Mouse (Mus musculus) heart, postnatal 10 days (tissue): ENCODE results near the gene Mylk. TPM values are rescaled to one million over a fixed set of nuclear protein-coding genes. Genes with fewer than 3 reads are reported as not detected.

Source experiments
- DNase-seq, 2 experiments: peaks; one replicate each; pipeline ENCODE4 v3.0.0; 2021
- intact Hi-C: fragments of 180-260 bp; cut with DNase I; formaldehyde crosslinking; loops from one replicate; pipeline ENCODE4 v1.15.1; 2025
- total RNA-seq, 2 experiments: library from RNA; stranded (reverse); gene quantifications; 2 replicates each; pipeline ENCODE4 v1.2.3; 2021

Mylk gene
- total RNA-seq, 2 experiments from 2014 or later = 38.2 to 41.8 TPM

DNA sequence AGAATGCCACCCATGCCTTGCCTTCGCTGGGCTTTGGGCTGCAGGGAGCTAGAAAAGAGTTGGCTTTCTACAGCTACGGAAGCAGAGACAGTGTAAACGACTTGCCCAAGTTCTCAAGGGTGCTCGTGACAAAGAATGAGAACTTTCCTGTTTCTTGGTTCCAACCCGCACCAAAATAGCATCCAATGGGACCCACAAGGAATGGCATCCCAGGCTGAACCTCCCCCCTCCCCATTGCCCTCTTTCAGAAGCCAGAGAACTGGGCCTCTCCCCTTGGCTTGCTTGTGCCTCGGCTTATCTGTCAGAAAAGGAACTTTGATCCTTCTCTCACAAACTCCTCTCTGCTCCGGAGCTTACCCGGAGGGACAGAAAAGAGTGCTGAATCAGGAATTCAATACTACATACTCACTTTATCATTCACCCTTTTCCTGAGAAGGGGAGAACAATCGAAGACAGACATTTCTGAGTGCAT is 191.4 kb downstream of the Mylk start:
- DNase-seq = no peak
- intact Hi-C loops = no loop called here

DNA sequence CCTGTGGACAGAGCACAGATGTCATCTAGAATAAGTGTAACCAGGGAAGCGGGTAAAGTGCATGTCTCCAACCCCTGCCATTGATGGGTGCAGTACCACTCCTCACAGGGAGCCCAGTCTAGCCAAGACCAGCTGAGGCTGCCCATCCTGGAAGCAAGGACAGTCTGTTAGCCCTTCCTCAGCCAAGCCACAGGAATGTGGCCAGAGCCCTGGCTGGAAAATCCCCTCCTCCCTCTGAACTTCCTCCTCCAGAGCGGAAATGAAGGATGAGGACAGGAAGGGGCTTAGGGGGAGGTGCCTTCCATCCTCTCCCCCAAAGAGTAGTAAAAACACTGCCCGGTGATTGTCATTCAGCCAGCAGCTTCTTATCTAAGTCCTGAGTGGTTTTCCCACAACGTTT is 192.6 kb downstream of the Mylk start:
- intact Hi-C loops = loop anchor here (1.0 kb wide), 1 partner anchor 27 kb away; no protein-coding TSS in a partner anchor

DNA sequence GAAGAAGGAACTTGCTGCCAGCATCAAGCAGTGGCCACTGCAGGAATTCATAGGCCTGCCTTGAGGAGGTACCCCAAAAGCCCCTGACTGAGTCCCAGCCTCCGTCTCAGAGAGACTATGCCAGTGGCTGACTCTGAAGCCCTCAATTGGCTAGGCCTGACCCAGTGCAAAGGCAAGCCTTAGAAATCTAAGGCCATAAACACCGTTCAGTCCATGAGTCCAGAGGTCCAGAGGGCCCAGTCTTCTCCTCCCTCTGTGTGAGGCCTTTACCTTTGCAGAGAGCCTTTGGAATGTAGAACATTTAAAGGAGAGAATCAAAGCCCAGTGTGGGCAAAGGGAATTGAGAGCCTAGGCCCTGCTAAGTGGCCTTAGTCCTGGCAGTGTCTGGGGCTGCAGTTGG is 193.2 kb downstream of the Mylk start:
- intact Hi-C loops = no loop called here
- DNase-seq = no peak

More for the DNA sequence above, 192.6 kb downstream of the Mylk start:
- peak; percentile 61 to 65 for DNase-seq

DNA sequence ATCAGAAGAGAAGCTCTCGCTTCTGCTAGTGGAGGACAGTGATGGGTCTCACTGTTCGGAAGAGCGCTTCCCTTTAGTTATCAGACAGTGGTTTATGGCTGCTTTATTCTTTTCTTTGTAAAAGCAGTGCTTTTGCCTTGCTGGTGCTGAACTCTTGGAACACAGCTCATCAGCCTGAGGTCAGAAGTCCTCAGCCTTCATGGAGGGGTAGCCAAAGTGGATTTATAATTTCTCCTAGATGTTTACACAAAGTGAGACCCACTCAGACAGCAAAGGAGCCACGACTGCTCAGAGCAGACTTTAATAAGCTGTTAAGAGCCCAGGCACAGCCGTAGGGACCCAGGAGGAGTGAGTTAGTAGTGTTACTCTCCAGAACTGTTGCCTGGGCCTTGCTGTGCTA is 194.9 kb downstream of the Mylk start:
- intact Hi-C loops = no loop called here
- DNase-seq = no peak

DNA sequence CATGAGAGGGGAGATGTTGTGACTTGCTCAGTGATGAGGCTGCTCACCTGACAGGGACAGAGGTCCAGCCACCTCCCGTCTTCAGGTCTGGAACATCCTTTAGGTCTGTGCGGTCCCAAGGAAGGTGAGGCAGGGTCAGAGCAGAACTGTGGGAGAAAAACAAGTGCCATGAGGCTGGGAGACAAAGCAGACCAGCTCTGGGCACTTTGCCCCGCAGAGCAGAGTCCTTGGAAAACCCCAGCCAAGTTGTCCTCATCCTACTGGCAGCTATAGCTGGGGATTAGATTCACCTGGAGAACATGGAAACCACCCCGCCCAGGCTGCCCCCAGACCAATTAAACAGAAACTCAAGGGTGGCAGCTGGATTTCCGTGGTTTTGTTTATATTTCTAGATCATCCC is 195.4 kb downstream of the Mylk start:
- intact Hi-C loops = no loop called here
- DNase-seq = peak in 1 of 2 experiments; percentile 69

DNA sequence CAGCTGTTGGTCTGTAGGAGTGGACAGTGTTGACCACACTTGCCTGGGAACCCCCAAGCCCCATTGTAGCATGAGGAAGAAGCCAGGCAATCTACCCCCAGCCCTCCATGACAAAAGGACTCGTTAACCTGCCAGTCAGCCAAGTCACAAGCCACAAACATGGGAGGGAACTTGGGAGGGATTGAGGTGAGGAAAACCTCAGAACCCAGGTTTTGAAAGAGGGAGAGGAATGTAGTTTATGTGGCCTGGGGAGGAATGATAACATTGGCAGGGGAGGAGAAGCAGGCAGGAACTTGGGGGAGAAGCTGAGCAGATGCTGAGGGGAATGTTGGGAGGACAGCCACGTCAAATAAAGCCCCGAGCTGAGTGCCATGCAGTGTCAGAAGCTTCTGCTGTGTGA is 196.9 kb downstream of the Mylk start:
- intact Hi-C loops = no loop called here
- DNase-seq = no peak

DNA sequence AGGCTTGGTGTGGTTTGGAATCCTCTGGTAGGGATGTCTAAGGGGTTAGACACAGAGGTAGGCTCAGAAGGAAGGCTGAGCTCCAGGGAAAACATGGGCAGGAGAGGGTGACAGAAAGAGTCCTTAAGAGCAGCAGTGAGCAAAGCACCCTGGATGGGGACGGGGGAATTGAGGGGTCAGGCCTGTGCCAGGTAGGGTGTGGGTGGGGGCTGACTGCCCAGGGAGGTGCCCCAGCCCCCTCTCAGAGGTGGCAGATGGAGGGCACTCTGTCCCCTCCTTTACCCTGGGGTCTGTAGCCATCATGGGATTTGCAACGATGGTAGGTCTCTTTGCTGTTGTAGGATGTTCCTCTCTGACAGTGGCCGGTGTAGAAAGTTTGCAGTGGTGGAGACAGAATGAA is 201.3 kb downstream of the Mylk start:
- intact Hi-C loops = no loop called here
- no peak for DNase-seq

DNA sequence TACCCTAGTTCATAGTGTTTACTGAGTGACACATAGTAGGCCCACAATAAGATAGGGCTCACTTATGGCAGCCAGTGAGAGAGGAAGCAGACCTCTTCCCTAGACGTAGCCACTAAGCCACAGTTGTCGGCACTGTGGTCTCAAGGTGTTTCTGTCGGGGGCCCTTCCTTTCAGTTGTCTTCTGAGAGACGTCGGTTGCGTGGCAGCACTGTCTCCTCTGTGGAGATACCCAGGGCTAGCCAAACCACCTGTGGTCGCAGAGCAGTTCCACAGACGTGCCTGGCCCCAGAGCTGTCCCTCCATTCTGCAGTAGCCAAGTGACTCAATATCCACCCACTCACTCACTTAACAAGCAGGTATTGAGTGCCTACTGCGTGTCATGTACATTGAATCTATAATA is 205.9 kb downstream of the Mylk start:
- intact Hi-C loops = no loop called here
- no peak for DNase-seq

DNA sequence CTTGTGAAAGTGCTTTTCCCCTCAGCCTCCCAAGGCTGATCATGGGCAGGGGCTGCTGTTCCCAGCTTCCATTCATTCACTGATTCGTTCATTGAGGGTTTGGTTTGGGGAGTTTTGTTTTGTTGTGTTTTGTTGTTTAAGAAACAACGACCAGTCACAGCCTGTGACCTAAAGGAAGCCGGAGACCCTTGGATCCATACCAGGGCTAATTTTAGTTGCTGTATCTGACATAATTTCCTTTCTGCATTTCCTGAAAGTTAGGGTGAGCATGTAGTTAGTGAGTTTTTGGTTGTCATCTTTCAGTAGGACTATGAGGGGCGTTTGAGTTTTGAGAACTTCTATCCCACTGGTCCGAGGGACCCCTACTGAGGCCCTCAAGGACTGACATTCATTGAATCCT is 207.2 kb downstream of the Mylk start:
- DNase-seq = peak in 1 of 2 experiments; percentile 64
- intact Hi-C loops = no loop called here

DNA sequence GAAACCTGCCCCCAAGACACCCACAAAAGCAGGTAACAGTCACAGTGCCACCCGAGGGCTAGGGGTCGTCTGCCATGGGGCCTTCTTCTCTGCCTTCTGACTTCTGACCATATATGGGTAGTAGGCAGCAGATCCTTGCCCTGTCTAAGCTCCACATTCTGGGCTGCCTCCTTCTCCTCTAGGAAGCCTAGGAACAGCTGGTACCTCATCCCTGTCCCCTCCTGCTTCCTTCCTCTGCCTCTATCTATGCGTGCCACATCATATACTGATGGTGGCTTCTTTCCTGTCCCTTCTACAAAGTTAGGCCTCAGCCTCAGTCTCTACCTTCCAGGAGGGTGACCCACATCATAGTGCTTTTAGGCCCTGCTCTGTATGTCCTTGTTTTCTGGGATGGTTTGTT is 207.8 kb downstream of the Mylk start:
- no peak for DNase-seq
- intact Hi-C loops = no loop called here

DNA sequence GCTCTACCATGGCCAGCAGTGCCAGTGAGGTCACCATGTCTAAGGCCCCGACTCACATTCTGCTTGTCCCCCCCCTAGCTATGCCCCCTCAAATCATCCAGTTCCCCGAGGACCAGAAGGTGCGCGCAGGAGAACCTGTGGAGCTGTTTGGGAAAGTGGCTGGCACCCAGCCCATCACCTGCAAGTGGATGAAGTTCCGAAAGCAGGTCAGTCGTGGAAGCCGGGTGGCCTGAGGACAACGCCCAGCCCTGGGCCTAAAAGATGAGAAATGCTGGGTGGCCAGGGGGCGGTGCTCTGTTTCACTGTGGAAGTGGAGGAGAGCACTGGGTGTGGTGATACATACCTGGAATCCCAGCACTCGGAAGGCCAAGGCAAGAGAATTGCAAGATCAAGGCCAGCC is 208.5 kb downstream of the Mylk start:
- intact Hi-C loops = no loop called here

DNA sequence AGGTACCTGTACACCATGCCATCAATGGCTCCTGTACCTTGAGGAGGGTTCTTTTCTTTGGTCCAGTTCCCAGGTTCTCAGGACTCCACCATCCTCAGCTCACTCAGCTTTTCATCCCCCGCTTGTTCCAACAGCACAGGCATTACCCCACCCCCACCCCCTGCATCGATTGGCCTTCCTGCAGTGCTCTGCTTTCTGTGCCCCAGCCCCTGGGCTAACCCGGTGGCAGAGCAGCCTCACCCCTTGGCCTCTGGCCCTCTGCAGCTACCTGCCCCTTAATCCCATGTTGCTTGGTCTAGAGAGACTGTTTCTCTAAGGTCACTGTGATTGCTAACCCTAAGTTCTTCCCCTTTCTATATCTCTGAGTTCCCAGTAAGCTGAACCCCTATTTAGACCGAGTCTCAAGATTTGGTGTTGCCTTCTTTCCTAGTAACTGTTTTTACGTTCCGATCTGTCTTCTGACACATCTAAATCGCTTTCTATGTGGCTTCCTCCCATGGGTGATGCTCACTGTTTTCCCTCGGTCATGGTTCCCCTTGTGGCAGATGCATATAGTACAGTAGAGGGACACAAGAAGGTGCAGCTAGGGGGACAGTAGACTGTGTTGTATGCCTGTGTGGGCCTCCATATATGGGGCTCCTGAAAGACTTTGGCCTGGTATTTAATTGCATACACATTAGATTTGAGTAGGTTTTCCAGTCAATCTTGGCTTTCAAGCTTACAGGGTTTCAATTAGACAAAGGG is 212.6 kb downstream of the Mylk start:
- intact Hi-C loops = loop anchor here (2.0 kb wide), 1 partner anchor 33 kb away; no protein-coding TSS in a partner anchor
- peak in 1 of 2 experiments; percentile 51 for DNase-seq

More for the DNA sequence above, 208.5 kb downstream of the Mylk start:
- no peak for DNase-seq

DNA sequence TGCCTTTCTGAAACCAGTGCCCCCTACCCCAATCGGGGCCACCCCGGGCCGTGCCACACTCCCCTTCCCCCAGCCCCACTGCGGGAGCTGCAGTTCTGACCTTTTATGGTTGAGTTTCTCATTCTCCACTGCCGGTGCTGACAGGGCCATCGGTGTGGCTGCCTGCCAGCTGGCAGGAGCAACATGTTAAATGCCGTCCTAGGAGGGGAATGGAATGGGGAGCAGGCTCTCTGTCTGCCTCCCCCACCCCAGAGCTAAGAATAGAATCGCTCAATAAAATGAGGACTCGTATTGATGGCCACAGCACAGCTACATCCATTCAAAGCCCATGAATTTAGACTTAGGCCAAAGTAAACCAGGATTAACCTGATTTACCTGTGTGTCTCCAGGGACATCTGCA is 213.7 kb downstream of the Mylk start:
- peak; percentile 92 for DNase-seq
- intact Hi-C loops = loop anchor here (2.0 kb wide), 1 partner anchor 34 kb away; no protein-coding TSS in a partner anchor

DNA sequence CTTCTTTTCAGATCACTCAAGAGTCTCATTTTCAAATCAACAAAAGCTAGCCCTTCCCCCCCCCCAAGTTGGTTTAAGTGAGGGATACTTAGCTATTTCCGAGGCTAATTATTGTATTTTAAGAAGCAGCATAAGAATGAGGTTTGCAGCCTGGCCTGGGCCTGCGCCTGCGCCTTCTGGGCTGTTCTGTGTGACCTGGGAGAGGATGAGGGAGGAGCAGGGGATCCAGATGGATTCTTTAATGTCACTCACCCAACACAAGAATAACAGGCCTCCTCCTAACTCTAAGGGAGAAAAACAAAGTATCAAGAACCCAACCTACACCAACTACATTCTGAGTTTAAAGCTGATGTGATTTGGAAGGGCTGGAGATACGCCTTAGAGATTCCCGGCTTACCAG is 214.3 kb downstream of the Mylk start:
- intact Hi-C loops = loop anchor here (2.0 kb wide), 1 partner anchor 34 kb away; no protein-coding TSS in a partner anchor
- peak in 1 of 2 experiments; percentile 47 for DNase-seq

DNA sequence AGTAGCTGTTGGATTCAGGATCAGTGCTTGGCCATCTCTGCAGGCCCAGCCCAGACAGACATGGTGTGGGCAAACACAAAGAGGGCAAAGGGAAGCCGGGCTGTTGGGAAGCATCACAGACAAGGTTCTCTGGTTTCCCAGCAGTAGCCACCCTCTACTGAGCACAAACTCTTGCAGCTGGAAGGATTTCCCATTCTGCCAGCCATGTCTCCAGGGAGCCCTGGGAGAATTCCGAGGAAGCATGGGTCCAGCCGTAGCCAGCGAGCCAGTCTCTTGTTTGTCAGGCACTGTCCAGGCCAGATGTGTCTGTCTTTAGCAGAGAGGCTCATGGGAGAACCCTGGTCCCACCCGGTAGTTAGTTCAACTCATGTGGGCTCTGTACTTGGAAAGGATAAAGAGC is 215.2 kb downstream of the Mylk start:
- intact Hi-C loops = no loop called here
- peak in 1 of 2 experiments; percentile 37 for DNase-seq

DNA sequence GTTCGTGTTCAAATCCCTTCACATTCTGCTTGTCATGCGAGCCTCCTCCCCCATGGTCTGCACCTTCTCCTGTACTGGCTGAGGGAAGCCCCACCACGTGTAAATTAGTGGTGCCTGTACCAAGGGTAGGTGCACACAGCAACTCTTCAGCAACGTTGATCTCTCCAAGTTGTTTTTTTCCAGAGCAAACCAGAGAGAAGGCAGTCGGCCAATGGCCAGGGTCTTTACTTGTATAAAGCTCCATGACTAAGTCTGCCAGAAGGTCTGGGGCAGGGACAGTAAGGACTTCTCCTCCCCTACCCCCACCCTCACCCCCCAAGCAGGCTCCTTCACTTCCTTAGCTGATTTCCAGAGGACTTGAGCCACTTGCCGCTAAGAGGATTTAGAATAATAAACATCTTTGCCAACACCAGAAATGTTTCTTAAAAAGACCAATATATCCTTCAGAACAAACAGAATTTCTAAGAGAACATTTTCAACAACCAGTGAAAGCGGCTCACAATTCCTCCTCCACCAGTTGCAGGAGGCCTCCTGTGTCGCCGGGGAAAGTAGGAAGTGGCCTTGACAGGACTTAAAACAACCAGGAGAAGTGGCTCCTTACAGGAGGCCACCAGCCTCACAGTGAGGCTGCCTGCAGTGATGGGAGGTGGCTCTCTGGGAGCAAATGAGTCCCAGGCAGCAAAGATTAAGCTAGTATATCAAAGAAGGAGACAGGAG is 216.0 kb downstream of the Mylk start:
- DNase-seq = no peak
- intact Hi-C loops = no loop called here

DNA sequence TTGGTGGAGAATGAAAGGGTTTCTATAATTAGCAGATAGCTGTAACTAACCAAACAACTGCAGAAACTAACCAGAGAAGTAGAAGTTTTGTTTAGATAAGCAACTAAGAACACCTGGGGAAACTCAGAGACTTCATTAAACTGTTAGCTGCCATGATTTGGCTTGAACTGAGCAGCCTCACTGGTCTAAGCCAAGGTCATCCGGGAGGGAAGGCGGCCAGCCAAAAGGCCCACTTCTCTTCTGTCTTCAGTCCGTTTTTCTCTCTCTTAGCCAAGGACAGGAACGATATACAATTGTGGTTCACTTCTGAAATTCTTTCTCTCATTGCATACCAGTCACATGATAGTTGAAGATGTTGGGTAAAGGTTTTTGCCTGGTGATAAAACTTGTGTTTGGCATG is 217.3 kb downstream of the Mylk start:
- DNase-seq = peak in 1 of 2 experiments; percentile 65
- intact Hi-C loops = no loop called here

DNA sequence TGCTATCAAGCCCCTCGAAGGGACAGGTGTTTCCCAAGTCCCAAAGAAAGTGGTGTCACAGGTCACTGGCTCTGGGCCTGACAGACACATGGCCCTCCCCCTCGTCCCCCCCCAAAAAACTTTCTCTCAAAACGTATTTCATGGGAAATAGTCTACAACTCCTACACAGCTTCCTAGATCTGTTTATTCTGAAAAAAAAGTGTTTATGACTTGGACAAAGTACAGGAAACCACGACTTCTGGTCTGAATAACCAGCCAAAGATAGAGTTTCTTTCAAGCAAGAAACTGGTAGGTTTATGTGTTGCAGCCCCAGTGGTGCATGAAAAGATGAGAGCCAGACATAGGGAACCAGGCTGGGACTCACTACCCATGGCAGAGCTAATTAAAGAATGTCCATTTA is 218.0 kb downstream of the Mylk start:
- DNase-seq = no peak
- intact Hi-C loops = no loop called here

DNA sequence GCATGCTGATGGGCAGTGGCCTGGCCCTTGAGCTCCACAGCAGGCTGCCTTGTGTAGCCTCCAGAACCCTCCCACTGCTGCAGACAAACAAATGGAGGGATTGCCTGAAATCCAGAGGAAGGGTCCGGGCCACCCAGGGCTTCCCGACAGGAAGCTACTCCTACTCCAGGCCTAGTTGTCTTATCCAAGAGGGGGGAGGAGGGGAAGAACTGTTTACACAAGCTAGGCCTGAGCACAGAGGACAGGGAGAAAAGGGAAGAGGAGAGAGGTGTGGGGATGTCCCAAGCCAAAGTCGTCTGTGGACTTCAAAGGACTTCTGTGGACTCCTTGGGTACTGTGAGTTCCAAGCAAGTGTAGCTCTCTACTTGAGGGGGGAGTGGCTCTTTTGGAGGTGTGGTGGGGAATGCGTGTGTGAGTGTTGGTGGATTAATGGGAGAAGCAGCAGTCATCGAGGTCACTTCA is 221.6 kb downstream of the Mylk start:
- no peak for DNase-seq
- intact Hi-C loops = loop anchor here (1.0 kb wide), 2 partner anchors 46 to 64 kb away; no protein-coding TSS in a partner anchor

DNA sequence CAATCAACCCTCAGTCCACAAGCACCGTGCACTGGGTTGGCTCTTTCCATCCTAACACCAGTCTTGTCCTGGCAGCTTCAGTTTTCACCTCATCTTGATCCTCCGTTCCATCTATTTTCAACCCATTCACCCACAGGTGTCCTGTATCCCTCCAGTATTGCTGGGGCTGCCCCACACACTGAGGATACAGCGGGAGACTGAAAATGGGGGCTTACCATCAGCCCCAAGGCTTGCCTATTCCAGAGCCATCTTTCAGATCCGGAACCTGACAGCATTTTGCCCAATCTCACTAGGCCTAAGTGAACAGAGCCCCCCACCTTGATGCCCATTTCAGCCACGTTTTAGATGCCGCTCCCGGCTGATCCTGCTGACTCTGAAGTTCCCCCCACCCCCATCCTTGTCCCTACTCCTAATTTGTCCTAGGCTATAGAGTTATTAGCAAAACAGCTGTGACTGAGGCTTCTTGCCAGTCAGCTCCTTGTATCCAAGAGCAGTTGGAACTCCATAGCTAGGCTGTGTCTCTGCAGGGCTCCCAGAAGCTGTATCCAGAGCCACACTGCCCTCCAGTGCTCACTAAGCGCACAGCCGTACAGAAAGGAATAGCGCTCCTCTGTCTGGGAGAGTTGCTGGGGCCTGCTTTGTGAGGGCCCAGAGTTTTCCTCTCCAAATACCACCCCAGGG is 222.2 kb downstream of the Mylk start:
- intact Hi-C loops = loop anchor here (1.0 kb wide), 2 partner anchors 47 to 65 kb away; no protein-coding TSS in a partner anchor
- peak; percentile 89 to 91 for DNase-seq

DNA sequence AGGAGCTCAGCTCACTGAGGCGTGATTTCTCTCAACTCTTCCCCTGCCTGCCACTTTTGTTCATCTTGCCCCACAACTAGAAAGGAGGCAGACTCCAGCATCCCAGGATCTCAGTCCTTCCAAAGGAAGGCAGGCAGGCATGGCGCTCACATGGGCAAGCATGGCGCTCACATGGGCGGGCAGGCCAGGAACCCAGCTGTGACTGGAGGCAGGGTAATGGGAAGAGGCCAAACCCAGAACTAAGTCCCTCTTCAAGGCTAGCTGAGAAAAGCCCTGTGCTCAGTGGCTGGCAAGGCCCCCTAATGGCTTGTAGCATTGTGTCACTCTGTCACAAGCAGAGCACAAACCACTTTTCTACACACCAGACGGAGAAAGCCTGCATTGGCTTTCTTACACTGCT is 223.2 kb downstream of the Mylk start:
- no peak for DNase-seq
- intact Hi-C loops = no loop called here
